Mouse (Mus musculus) neural tube, embryonic 11.5 days (tissue): ENCODE results near the gene Cenpu. TPM values are rescaled to one million over a fixed set of nuclear protein-coding genes. Genes with fewer than 3 reads are reported as not detected.

Experiments
- ATAC-seq: fragments of 200-750 bp; cut with Nextera tagmentation; 2 replicates; pipeline ENCODE4 v1.8.0; 2017; ENCODE audit warnings: moderate number of reproducible peaks, mild to moderate bottlenecking, moderate TSS enrichment, moderate library complexity; ENCODE audit not compliant: insufficient read depth, low FRiP score, low TSS enrichment
- DNase-seq: peaks from one replicate; pipeline ENCODE4 v3.0.0-alpha.2; 2015; ENCODE audit warnings: low spot score
- H3K27ac ChIP-seq: fragments of 300-500 bp; sonication (generic); 2 replicates; pipeline ENCODE4 v1.5.1; 2014; ENCODE audit warnings: low read depth, mild to moderate bottlenecking, low read length
- H3K27me3 ChIP-seq: fragments of 300-500 bp; sonication (generic); 2 replicates; pipeline ENCODE4 v1.6.1; 2014; ENCODE audit warnings: mild to moderate bottlenecking, low read length, mixed read lengths; ENCODE audit not compliant: control insufficient read depth, insufficient read depth
- H3K36me3 ChIP-seq: fragments of 300-500 bp; sonication (generic); 2 replicates; pipeline ENCODE4 v1.6.1; 2014; ENCODE audit warnings: mild to moderate bottlenecking, low read length, moderate library complexity, mixed read lengths; ENCODE audit not compliant: control insufficient read depth, insufficient read depth
- H3K4me1 ChIP-seq: fragments of 300-500 bp; sonication (generic); 2 replicates; pipeline ENCODE4 v1.6.1; 2014; ENCODE audit warnings: low read length, mixed read lengths; ENCODE audit not compliant: control insufficient read depth, insufficient read depth
- H3K4me2 ChIP-seq: fragments of 300-500 bp; sonication (generic); 2 replicates; pipeline ENCODE4 v1.6.1; 2014; ENCODE audit warnings: low read depth, mild to moderate bottlenecking, moderate library complexity
- H3K4me3 ChIP-seq: fragments of 300-500 bp; sonication (generic); 2 replicates; pipeline ENCODE4 v1.5.1; 2014; ENCODE audit warnings: low read depth, low read length
- H3K9ac ChIP-seq: fragments of 300-500 bp; sonication (generic); 2 replicates; pipeline ENCODE4 v1.6.1; 2014; ENCODE audit warnings: mild to moderate bottlenecking, low read length
- H3K9me3 ChIP-seq: fragments of 300-500 bp; sonication (generic); 2 replicates; pipeline ENCODE4 v1.6.1; 2016; ENCODE audit warnings: low read length; ENCODE audit not compliant: control insufficient read depth
- WGBS: fragments of 180-500 bp; shearing (Covaris S2); extraction: QIAGEN DNeasy Blood & Tissue Kit; methylation state at CpG from one replicate; pipeline ENCODE4 v1.1.7; 2014; 5-methylcytosine and 5-hydroxymethylcytosine counted together
- polyA plus RNA-seq: library from polyadenylated mRNA; unstranded; fragments of >200 nt; fragmentation: Nextera tagmentation; extraction: Ambion mirVana; gene quantifications from 2 replicates; pipeline ENCODE4 v1.2.1, GENCODE M21; 2014

Gene Cenpu
- polyA plus RNA-seq, 1 experiment from 2014 or later, result 30.0 TPM

DNA sequence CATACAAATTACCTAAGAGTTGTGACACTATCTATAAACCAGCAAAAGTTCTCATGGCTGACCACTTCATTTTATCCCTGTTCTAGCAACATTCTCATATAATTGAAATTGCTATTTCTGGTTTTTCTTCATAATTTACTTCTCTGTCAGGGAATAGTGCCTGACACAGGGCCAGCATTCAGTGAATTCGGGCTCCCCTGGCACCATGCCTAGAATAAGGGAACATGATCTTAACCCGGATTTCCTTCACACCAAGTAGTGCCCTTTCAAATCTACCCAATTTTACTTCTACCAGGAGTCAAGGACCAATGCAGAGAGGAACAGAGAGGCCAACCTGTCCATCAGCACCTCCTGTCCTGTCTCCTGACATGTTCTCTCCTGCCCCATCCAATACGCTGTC, 33.7 kb downstream of the Cenpu start:
- H3K4me3 ChIP-seq, result no peak overlapping the region
- 90% methylated on average over 3 of the region's 3 CpGs for WGBS

DNA sequence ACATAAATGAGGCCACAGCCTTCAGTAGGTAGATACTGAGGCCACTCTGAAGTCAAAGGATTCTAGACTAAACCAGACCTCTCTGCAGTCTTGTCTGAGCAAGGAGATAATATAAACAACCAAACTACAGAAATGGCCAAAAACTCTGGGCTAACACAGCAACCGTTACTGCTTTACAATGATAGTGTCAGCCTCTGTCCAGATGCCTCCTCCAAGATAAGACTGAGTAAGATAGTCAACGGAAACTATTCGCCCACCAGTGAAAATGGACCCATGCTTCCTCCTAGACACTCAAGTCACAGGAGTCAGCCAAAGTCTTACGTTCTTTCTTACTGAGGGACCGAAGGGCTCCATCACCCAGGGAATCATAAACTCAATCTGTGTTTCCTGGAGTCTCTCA, 36.1 kb downstream of the Cenpu start:
- DNase-seq (no peak), ATAC-seq (no peak)
- Histone ChIP-seq H3K36me3 (no peaks in the 10 kb centered on the region), H3K4me3 (no peak overlapping the region), H3K4me1 (no peaks in the 10 kb centered on the region), H3K27me3 (no peaks in the 10 kb centered on the region), H3K4me2 (no peak overlapping the region), H3K27ac (no peak overlapping the region), H3K9me3 (no peaks in the 10 kb centered on the region), H3K9ac (no peak overlapping the region)
- 93% methylated on average over 5 of the region's 5 CpGs for WGBS

More for the DNA sequence above, 33.7 kb downstream of the Cenpu start:
- DNase-seq (no peak), ATAC-seq (no peak)
- no peaks in the 10 kb centered on the region for H3K4me1 ChIP-seq
- no peak overlapping the region for H3K27ac ChIP-seq
- H3K9ac ChIP-seq, result no peak overlapping the region
- H3K27me3 ChIP-seq, result no peaks in the 10 kb centered on the region
- H3K4me2 ChIP-seq, result no peak overlapping the region
- H3K36me3 ChIP-seq, result no peaks in the 10 kb centered on the region
- no peaks in the 10 kb centered on the region for H3K9me3 ChIP-seq

DNA sequence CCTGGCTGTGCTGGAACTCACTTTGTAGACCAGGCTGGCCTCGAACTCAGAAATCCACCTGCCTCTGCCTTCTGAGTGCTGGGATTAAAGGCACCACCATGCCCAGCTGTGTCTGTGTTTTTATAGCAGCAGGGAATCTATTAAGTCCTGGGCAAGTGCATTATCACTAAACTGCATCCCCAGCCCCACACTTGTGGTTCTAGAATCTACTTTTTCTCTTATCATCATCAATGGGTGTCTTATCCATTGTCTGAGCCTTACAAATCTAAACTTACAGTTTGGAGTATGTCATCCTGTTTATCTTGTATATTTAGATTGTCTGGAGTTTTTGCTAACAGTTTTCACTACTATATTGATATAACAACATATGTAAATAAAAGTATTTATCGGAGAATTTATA, 36.8 kb downstream of the Cenpu start:
- Histone ChIP-seq H3K4me3 (no peak overlapping the region), H3K36me3 (no peaks in the 10 kb centered on the region), H3K9ac (no peak overlapping the region), H3K4me1 (no peaks in the 10 kb centered on the region), H3K9me3 (no peaks in the 10 kb centered on the region), H3K4me2 (no peak overlapping the region), H3K27me3 (no peaks in the 10 kb centered on the region), H3K27ac (no peak overlapping the region)
- WGBS, result 90% methylated on average over 2 of the region's 2 CpGs
- ATAC-seq (no peak), DNase-seq (no peak)

DNA sequence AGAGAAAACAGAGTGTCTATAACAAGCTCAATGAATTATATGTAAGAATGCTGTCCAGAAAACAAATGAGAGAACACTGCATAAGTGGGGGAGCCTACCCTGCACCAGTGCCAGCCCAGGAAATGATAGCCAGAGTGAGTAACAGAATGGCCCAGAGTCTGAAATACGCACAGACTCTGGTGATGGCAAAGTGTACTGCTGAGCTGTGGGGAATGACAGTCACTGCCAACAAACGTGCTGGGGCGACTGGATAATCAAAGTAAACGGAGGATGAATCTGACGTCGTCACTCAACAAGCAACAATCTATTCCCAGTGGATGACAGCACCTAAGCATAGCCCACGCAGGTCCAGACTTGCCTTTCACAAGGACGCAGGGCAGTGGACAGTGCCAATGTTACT, 41.2 kb downstream of the Cenpu start:
- Histone ChIP-seq H3K27ac (no peak overlapping the region), H3K4me1 (no peaks in the 10 kb centered on the region), H3K4me2 (no peak overlapping the region), H3K9me3 (no peaks in the 10 kb centered on the region), H3K27me3 (no peaks in the 10 kb centered on the region), H3K9ac (no peak overlapping the region), H3K4me3 (no peak overlapping the region), H3K36me3 (no peaks in the 10 kb centered on the region)
- WGBS, result 87% methylated on average over 8 of the region's 8 CpGs
- ATAC-seq (no peak), DNase-seq (no peak)

DNA sequence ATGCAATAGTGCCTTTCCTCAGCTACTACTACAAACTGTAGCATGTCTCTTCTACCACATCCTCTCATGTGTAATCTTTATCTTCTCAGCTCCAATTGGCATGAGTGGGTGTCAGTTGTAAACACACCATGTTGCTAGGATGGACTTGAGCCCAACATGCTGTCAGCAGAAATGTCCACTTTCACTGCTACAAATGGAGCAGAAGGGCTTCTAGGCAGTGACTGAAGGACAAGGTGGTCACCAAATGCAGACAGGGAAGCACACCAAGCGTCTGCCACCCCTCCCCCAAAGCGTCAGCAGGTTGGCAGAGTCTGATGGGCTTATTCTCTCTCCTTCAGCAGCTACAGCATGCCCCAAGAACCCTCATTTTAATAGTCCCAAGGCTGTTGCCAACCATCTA, 41.9 kb downstream of the Cenpu start:
- WGBS, result 85% methylated on average over 2 of the region's 2 CpGs
- Histone ChIP-seq H3K9ac (no peak overlapping the region), H3K4me2 (no peak overlapping the region), H3K36me3 (no peaks in the 10 kb centered on the region), H3K27me3 (no peaks in the 10 kb centered on the region), H3K4me1 (no peaks in the 10 kb centered on the region), H3K27ac (no peak overlapping the region), H3K9me3 (no peaks in the 10 kb centered on the region), H3K4me3 (no peak overlapping the region)
- no peak for ATAC-seq
- DNase-seq, result no peak

- H3K4me2 ChIP-seq, result no peak overlapping the region
- H3K27ac ChIP-seq, result no peak overlapping the region
- H3K4me3 ChIP-seq, result no peak overlapping the region
- 75% methylated on average over 2 of the region's 2 CpGs for WGBS
- no peaks in the 10 kb centered on the region for H3K4me1 ChIP-seq
- DNase-seq (no peak), ATAC-seq (no peak)
- H3K27me3 ChIP-seq, result no peaks in the 10 kb centered on the region
- H3K9ac ChIP-seq, result no peak overlapping the region
- H3K9me3 ChIP-seq, result no peaks in the 10 kb centered on the region
- H3K36me3 ChIP-seq, result no peaks in the 10 kb centered on the region
Observed at GRCm38 (mm10) chr8:46595593-46595992, 43.8 kb downstream of the Cenpu start.

- Histone ChIP-seq H3K27ac (no peak overlapping the region), H3K9me3 (no peaks in the 10 kb centered on the region), H3K9ac (no peak overlapping the region), H3K27me3 (no peaks in the 10 kb centered on the region), H3K36me3 (no peaks in the 10 kb centered on the region), H3K4me1 (no peaks in the 10 kb centered on the region), H3K4me2 (no peak overlapping the region), H3K4me3 (no peak overlapping the region)
- WGBS, result 91% methylated on average over 2 of the region's 2 CpGs
- ATAC-seq, result no peak
- DNase-seq, result no peak
Observed at GRCm38 (mm10) chr8:46596530-46596929, 44.7 kb downstream of the Cenpu start.

DNA sequence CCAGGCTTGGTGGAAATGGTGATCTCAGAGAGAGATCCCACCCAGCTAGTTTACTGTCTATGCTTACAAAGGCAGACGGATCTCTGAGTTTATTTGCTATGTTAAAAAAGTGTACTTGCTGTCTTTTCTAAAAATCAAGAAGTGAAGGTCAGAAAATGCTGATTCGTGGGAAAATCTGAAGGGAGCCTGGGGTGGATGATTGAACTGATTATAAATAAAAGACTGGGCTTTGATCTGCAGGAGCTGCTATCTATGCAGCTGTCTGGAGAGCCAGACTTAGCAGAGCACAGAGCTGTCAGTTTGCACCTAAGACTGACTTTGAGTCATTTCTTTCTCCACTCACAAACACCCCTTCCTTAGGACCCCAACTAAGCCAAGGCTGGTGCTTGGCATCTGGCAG, 45.6 kb downstream of the Cenpu start:
- ATAC-seq, result no peak
- no peak for DNase-seq
- Histone ChIP-seq H3K4me2 (no peak overlapping the region), H3K36me3 (no peaks in the 10 kb centered on the region), H3K9ac (no peak overlapping the region), H3K27me3 (no peaks in the 10 kb centered on the region), H3K27ac (no peak overlapping the region), H3K9me3 (no peaks in the 10 kb centered on the region), H3K4me1 (no peaks in the 10 kb centered on the region), H3K4me3 (no peak overlapping the region)
- 80% methylated on average over 2 of the region's 2 CpGs for WGBS

- no peaks in the 10 kb centered on the region for H3K27me3 ChIP-seq
- ATAC-seq (no peak), DNase-seq (no peak)
- no peaks in the 10 kb centered on the region for H3K4me1 ChIP-seq
- no peak overlapping the region for H3K4me2 ChIP-seq
- H3K4me3 ChIP-seq, result no peak overlapping the region
- no peaks in the 10 kb centered on the region for H3K9me3 ChIP-seq
- no peaks in the 10 kb centered on the region for H3K36me3 ChIP-seq
- no peak overlapping the region for H3K9ac ChIP-seq
- H3K27ac ChIP-seq, result no peak overlapping the region
- 82% methylated on average over 2 of the region's 2 CpGs for WGBS
Observed at GRCm38 (mm10) chr8:46598114-46598513, 46.3 kb downstream of the Cenpu start.
